Mouse (Mus musculus): ENCODE results near the gene Pde4d.
A peak's percentile ranks its signal among the peaks of the same experiment; 100 is the strongest.

Gene Pde4d

DNA sequence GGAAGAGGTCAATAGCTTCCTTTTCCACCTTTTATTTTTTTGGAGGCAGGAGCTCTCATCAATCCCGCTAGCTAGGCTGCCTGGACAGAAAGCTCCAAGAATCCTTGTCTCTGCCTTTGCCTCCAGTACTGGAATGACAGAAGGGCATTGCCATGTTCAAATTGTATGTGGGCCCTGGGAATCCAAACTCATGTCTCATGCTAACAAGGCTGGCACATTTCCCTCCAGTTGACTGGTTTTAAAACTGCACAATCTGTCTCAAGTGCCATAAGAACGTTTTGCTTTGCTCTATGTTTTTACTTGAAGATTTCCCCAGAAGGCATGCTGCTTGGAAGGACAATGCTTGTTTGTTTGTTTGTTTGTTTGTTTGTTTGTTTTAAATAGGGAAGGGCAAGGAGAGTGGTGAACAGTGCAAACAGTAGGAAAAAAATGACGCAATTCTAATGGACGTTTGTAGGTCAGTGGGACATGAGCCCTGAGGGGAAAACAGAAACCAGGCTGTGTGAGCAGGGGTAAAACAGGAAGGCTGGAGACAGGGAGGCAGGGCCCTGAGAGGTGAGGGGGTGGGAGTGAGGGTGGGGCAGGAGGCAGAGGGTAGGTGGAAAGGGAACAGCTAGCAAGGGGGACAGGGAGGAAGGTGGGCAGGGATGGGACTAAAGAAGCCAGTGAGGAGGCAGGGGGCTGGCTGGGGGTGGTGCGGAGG is 784.3 kb downstream of the Pde4d start:
- no peak for DNase-seq (ENCODE audit: low spot score in 2 of 2)

DNA sequence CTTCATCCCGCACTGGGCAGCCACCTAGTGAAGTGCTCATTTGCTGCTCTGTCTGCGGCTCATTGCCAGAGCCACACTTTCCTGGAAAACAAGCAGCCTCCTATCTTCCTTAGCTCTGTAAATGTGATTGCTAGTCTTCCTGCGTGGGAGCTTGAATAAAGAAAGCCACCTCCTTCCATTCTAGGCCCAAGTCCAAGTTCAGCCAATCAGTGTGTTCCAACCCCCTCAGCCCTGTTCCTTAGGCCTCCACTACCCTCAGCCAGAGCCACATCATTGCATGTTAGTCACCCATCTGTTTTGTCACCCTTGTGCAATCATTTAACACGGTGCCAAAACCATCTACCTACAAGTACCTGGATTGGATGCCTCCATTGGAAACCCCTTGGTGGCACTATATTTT is 786.3 kb downstream of the Pde4d start:
- DNase-seq (ENCODE audit: low spot score in 2 of 2) = peak in 1 of 2 experiments; percentile 31

DNA sequence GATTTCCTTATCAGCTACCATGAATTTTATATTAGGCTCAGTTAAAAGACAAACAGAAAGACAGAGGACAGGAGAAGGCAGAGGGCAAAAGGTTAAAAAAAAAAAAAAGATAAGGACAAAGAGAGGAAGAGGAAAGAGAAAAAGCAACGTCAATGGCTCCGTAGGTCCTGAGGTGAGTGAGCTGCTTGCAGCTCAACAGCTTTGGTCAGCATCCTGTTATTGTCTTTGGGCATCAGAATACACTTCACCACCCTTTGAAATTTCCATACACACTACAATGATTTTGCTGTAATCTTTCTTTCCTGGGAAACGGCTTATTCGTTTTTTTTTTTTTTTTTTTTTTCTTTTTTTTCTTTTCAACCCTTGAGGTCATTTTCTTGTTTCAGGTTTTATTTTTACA is 788.9 kb downstream of the Pde4d start:
- DNase-seq (ENCODE audit: low spot score in 2 of 2) = no peak

DNA sequence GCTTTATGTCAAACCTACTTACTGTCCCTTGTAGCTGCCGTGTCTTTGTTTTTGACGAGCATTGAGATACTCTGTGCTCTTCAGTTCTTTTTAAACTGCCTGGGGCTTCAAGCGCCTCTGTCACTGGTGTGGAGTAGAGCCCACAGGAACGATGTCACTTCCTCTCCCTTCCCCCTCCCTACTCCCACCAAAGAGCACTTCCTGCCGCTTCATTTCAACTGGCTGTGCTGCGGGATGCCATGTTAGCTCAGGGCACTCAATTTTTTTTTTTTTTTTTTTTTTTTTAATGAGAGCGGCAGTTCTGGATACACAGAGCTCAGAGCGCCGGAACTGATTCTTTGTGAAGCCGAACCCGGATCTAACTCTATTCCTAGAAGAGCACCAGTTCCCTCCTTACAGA is 789.5 kb downstream of the Pde4d start:
- peak; percentile 34 to 70 for DNase-seq (ENCODE audit: low spot score in 2 of 2)

DNA sequence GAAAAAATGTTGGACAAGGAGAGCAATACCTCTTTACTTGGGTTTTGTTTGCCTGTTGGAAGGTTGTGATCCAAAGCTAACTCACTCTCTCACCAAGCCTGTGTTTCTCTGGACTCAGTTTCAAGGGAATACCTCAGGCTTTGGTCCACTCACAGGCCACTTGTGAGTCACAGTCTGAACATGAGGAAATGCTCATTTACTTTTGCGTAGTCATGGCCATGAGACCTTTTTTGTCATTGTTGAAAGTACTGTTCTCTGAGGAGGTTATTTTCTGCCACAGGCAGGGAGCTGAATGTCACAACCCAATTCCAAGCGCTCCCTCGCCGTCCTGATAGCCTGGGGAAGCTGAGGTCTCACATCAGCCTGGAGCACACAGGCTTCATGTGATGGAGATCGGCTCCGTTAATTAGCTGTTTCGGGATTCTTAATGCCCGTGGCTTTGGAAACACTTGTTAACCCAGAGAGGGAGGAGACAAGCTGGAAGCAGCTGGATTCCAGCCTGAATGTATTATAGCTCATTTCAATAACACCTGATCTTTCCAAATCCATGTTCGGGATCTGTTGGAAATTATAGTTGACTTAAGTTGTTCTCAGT is 792.8 kb downstream of the Pde4d start:
- no peak for DNase-seq (ENCODE audit: low spot score in 2 of 2)

DNA sequence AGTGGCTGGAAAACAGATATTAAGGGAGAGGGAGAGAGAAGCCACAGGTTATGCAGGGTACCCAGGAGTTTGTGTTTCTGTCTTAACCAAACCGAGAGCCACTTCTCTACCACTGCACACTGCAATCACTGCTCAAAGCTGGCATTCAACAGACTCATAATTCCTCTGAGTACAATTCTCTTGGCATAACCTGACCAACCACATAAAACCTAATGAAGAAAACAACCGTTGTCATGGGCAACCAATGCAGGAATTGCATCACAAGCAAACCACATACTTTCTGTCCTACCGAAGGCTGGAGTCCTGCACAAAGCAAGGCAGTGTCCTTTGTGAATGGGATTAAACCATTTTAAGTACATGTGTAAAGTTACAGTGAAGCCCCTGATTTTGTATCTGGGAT is 793.4 kb downstream of the Pde4d start:
- no peak for DNase-seq (ENCODE audit: low spot score in 2 of 2)

DNA sequence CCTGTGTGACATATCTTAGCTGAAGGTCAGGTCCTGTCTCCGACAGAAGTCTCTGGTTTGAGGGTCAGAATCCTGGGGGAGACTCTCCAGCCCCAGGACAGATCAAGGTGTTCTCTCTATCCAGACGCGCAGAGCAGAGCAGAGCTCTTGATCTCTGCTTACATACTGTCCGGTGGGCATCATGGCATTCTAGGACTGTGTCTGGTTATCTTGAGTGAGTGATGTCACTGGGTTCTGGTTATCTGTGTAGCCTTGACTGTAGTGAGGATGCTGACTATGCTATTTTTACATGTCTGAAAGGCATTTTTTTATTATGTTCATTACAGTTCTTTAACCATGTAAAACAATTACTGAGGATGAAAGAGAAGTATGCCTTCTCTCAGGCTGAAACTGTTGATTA is 797.3 kb downstream of the Pde4d start:
- DNase-seq (ENCODE audit: low spot score in 2 of 2) = no peak

DNA sequence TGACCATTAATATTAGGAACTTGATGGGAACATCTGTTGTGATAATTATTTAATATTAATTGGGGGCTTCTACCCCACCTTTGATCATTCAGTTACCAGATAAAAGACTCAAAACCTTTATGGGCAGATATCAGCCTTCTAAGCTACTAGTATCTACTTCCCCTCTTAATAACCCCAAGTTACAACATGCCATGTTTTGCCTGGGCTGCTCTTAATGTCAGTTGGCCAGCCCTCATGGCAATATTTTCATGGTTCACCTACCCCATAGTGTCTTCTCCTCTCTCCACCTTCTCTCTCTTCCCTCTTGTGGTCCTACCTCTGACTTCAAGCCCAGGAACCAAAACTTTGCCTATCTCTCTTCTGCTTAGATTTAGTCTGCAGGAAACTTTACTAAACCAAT is 799.6 kb downstream of the Pde4d start:
- no peak for DNase-seq (ENCODE audit: low spot score in 2 of 2)

DNA sequence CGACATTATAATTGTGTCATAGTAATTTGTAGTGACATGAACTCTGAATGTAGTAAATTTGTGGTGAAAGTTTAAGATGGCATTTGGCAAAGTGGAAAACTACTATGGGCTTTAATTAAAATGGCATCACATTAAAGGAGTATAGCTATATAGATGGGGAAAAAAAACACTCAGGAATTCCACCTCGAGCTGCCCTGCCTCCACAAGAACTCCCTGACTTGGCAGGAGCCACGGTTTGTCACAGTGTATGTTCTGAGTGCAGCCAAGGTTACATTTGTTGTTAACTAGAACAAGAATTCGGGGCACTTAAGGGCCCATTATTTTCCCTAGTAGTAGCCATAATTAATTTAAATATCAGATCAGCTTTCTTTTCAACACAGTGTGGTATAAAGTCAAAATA is 805.9 kb downstream of the Pde4d start:
- peak in 1 of 2 experiments; percentile 19 for DNase-seq (ENCODE audit: low spot score in 2 of 2)

DNA sequence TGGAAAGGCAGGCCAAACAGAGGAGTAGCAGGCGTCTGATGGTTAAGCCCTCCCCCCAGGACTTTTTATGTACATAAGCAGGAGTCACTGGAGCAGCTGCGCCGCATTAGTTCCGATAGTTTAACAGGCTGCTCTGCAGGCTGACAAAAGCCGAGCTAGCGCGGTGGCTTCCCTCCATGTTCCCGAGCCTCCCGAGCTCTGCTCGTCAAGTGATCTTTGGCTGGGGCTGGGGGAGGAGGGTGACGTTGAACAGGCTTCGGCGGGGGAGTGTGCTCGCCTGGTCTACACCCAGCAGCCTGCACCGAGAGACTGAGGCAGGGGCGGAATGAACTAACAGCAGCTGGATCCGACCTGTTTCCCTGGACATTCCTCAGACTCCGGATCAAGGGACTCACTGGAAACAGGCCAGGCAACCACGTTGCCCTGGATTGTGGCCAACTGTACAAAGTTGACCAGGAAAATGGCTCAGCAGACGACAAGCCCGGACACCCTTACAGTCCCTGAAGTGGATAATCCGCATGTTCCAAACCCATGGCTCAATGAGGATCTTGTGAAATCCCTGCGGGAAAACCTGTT is 810.6 kb downstream of the Pde4d start:
- peak; percentile 26 to 54 for DNase-seq (ENCODE audit: low spot score in 2 of 2)

DNA sequence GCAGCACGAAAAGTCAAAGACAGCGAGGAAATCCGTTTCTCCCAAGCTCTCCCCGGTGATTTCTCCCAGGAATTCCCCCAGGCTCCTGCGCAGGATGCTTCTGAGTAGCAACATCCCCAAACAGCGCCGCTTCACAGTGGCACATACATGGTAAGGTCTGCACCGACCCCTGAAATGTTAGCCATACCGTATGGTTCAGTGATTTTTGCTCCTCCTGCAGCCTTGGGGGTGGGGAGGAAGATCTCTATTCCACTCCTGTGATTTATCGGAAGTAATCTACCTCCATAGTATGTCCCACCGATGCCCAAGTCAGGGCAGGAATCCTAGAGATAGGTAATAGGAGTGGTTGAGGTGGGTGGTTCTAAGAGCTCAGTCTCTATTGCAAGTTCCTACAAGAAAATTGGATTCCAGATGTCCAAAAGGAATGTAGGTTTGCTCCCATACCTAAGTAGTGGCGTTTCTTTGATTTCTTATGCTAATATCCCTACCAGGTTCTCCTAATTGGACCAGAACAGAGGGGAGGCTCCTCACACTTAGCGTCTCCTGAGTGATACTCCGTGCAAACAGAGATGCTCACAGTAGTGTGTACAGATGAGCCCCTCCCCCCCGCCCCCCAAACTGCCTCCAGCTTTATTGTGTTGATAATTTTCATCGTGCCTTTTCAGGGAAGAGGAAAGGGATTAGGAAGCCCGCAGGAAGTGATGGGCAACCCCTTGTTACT is 811.2 kb downstream of the Pde4d start:
- DNase-seq (ENCODE audit: low spot score in 2 of 2) = no peak

DNA sequence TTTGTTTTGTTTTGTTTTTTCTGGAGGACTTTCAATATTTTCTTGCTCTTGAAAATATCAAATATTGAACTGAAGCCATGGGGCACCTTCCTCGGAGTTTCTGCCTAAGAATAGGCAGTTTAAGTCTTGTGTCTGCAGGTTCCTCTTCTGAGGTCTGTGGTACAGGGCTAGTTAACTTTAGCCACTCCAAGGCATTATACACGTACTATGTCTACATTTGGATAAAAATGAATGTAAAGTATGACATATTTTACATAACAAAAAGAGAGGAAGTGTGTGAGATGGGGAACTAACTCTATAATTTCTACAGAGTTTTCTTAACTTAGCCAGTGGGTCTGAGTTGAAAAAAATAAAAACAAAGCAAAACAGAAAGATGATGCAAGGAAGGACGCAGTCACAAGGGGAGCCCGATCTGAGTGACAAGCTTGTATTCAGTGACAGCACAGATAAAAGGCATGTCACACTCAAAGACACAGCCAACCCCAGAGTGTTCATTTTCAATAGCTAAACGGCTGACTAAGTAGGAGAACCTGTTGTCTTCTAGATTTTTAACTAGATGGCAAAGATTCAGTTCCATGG is 812.0 kb downstream of the Pde4d start:
- no peak for DNase-seq (ENCODE audit: low spot score in 2 of 2)

DNA sequence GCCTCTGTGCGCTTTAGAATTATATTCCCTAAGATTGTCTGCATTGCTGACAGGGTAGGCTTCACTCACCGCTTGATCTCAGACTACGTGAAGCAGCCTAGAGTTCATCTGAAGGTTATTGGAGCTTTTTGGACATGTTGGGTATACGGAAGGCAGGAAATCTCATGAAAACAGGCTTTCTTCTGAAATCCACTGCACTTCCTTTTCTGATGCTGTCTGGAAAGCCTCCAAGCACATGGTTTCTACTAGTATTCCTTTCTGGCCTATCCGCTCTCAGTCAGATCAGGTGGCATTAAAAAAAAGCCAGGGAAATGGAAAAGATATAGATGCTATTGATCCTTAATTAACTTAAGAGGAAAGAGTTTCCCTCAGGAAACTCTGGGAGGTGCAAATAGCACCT is 812.8 kb downstream of the Pde4d start:
- peak in 1 of 2 experiments; percentile 4 for DNase-seq (ENCODE audit: low spot score in 2 of 2)

DNA sequence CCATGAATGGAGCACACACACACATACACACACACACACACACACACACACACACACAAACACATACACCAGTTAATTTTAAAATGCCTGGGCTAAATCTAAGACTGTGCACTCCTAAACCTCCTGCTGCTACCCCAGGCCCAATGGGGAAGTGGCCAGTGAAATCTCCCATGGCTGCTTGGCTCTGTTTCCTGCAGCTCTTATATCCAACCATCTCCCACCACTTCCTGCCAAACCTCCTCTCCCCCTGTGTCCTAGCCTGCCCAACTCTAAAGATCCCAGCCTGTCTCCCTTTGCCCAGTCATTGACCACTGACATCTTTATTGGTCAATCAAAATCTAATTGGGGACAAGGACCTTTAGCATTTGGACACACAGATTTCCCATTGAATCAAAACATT is 814.1 kb downstream of the Pde4d start:
- no peak for DNase-seq (ENCODE audit: low spot score in 2 of 2)

DNA sequence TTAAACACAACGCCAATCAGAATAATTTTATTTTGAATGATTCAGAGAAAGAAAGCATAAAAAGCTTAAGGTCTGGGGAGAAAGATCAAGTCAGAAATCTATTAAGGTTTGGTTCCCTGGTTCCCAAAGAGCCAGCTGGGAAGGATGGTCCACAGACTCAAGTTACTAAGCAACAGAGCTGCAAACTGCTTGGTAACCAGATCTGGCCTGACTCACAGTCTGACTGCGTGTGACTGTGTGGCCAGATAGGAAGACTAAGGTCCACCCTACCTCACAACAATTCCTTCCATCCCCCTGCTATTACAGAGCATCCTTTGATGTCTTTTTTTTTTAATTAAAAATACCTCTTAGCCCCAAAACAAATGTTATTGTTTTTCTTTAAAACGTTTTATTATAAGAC is 818.5 kb downstream of the Pde4d start:
- no peak for DNase-seq (ENCODE audit: low spot score in 2 of 2)

DNA sequence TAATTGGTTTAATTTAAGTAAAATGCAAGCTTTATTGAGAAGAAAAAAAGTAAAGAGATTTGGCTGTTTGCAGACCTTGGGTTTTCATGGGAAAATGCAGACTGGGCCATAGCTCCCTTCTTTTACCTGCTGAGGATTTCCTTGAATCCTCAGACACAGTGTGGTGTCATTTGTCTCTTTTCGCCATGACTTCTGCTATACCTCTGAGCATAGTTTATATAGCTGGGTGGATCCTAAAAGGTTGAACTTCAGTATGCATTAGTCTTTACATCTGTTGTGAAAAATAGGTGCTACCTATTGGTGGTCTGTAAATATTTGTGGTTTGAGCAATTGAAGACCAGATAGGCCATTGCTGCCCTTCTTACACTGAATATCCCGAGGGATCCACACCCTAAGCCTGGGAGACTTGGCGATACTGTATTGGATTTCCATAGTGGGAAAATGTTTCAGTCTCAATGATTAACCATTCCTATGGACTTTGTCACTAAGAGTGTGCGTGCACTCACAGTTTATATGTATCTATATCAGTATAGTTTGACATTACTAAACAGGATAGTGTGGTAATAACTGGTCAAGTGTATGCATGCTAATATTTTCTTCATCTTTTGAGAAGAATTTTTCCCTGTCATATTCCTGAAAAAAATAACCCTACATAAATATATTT is 819.0 kb downstream of the Pde4d start:
- no peak for DNase-seq (ENCODE audit: low spot score in 2 of 2)

DNA sequence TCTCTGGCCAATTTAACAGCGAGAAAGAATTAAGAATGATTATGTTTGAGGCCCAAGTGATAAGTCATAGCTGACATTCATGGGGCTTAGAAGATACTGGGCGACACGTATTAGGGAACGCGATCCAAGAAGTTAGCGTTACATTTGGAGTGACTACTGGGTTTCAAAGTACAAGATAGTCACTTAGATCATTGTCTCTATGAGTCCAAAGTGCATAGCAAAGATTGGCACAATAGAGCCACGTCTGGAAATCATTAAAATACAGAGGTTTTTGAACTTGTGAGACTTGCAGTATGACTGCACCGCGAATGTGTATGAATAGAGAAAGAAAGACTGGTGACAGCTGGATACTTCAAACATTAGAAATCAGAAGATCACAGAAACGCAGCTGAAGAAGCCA is 825.1 kb downstream of the Pde4d start:
- no peak for DNase-seq (ENCODE audit: low spot score in 2 of 2)

DNA sequence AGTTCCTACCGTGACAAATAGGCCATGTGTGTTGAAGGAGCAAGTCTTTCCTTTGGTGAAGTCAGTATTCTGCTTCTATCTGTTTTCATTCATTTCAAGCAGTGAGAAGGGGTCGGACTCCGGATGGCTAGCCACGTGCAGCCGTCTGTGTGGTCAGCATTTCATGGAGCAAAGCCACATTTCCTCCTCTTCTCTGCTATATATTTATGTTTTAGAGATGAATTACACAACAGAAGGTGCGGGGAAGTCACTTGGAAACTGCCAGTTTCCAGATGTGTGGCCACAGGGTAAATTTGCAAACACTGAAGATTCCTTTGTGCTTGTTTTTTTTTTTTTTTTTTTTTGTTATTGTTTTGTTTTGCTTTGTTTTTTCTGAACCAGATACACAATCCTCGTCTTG is 828.0 kb downstream of the Pde4d start:
- no peak for DNase-seq (ENCODE audit: low spot score in 2 of 2)

DNA sequence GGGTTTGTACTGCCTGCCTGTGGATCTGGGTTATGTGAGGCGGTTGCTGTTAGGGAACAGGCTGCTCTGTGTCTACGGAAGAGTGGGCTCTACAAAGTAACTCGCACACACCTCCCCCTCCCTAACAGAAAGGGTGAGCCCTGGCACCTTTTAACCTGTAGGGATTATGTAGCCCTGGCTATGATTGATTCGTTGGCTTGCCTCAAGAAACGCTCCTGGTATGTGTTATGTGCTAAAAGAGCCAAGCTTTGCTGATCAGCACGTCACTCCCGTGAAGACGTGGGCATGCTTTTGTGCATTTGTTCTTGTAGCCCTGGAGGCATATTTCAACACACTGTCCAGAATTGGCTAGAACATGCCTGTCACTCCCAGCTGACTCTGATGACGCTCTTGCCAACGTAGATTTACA is 828.8 kb downstream of the Pde4d start:
- no peak for DNase-seq (ENCODE audit: low spot score in 2 of 2)

DNA sequence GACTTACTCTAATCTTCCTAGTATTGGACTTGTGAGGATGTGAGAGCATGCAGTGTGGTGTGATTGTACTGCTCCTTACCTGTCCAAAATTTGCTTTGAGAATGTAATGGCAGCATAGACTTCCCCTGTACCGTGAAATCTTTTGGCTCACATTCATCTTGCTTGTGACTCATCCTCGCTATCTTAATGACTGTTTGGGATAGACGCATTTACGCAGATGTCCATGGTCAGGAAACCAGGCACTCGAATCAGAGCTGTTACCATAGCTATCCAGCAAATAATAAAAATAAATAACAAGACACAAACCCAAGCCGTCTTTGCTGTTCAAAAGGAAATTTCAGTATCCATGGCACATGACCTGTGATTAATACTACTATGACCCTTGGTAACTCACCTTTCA is 829.5 kb downstream of the Pde4d start:
- DNase-seq (ENCODE audit: low spot score in 2 of 2) = no peak

DNA sequence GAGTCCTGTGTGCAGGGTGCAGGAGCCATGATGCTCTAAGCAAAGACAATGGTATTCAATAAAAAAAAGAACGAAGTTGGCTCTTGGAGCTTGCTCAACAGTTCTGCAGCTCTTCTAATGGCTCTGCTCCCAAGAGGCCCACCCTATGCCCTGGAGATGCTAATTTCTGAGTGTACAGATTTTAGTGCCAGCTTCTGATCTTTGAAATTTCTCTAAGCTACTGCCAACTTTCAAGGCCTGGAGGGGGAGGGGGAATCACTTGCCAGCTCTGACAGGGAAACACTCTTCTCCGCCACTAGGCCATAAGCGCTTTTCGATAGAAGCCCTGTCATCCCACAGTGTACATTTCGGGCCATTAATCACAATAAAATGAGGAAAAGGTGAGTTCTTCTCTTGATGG is 830.7 kb downstream of the Pde4d start:
- no peak for DNase-seq (ENCODE audit: low spot score in 2 of 2)

DNA sequence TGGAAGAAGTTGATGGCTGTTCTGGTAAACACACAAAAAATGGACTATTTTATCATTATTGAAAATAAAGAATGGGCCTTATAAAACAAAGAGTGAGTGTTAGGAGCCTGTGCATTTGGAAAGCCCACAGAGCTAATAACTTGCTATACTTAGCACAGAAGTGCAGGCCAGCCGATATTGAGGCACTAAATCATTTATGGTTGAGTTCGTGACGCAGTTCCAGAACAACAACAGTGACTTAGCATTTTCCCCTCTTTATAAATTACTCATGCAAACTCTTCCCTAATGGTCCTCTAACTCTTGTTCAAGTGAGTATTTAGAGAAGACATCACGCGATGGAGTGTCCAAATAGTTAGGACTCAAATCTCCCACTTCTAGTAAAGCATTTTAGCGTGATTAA is 837.7 kb downstream of the Pde4d start:
- no peak for DNase-seq (ENCODE audit: low spot score in 2 of 2)
